Mouse (Mus musculus) neural tube, embryonic 14.5 days (tissue): Measurements from ENCODE around the gene Samd3. TPM values are rescaled to one million over a fixed set of nuclear protein-coding genes. Genes with fewer than 3 reads are reported as not detected.

Experiments used
- polyA plus RNA-seq: library from polyadenylated mRNA; unstranded; fragments of >200 nt; fragmentation: Nextera tagmentation; extraction: Ambion mirVana; gene quantifications from 2 replicates; pipeline ENCODE4 v1.2.1, GENCODE M21; 2014

Samd3 gene
- polyA plus RNA-seq, 1 experiment from 2014 or later = not detected

Other genes starting within 250 kb of the Samd3 start
- 0.81 and 1.4 TPM in 2 replicates for gene Gm9767, start 151.5 kb upstream of the Samd3 start, polyA plus RNA-seq
- gene Tmem200a, start 150.7 kb upstream of the Samd3 start, polyA plus RNA-seq = 18.7 and 22.6 TPM in 2 replicates
- 23.7 and 26.0 TPM in 2 replicates for gene L3mbtl3, start 146.3 kb downstream of the Samd3 start, polyA plus RNA-seq